Mouse (Mus musculus) G1E (cell line): Measurements from ENCODE around the gene Nebl. TPM values are rescaled to one million over a fixed set of nuclear protein-coding genes. Genes with fewer than 3 reads are reported as not detected.

Source experiments
- ATAC-seq: 2 replicates; pipeline ENCODE4 v1.8.0; 2016; ENCODE audit warnings: mild to moderate bottlenecking; ENCODE audit not compliant: insufficient number of reproducible peaks, poor library complexity, low FRiP score, severe bottlenecking; ENCODE audit errors: extremely low read depth
- DNase-seq: peaks from one replicate; pipeline ENCODE4 v3.0.0; 2012; ENCODE audit warnings: low spot score
- H3K27me3 ChIP-seq: 2 replicates; pipeline ENCODE4 v1.6.1; 2012; ENCODE audit warnings: mild to moderate bottlenecking, low read length, inconsistent platforms; ENCODE audit not compliant: insufficient read depth
- H3K36me3 ChIP-seq: replicated peaks from 2 replicates; pipeline ENCODE3; 2012; ENCODE audit warnings: mild to moderate bottlenecking, inconsistent platforms
- H3K4me1 ChIP-seq: 2 replicates; pipeline ENCODE4 v1.6.1; 2012; ENCODE audit warnings: low read depth, low read length, inconsistent platforms, mixed read lengths; ENCODE audit not compliant: insufficient read depth
- H3K4me3 ChIP-seq: 2 replicates; pipeline ENCODE4 v1.5.1; 2012; ENCODE audit warnings: low read depth, mild to moderate bottlenecking, inconsistent platforms, low read length, moderate library complexity, mixed read lengths
- H3K9me3 ChIP-seq: replicated peaks from 2 replicates; pipeline ENCODE4 v1.6.1; 2012; ENCODE audit warnings: inconsistent platforms
- CTCF ChIP-seq: IDR thresholded peaks from 2 replicates; pipeline ENCODE4 v1.5.1; 2012; ENCODE audit warnings: low read depth, low read length, inconsistent platforms, mixed read lengths
- GATA1 ChIP-seq: IDR thresholded peaks from 2 replicates; pipeline ENCODE4 v1.6.1; 2012; ENCODE audit warnings: borderline replicate concordance, low read length, inconsistent platforms, mixed read lengths
- GATA2 ChIP-seq: IDR thresholded peaks from 2 replicates; pipeline ENCODE4 v1.6.1; 2012; ENCODE audit warnings: low read depth, low read length, inconsistent platforms, borderline replicate concordance
- POLR2AphosphoS5 ChIP-seq: IDR thresholded peaks from 2 replicates; pipeline ENCODE4 v1.6.1; 2012; ENCODE audit warnings: low read depth, low read length, inconsistent platforms; ENCODE audit not compliant: insufficient replicate concordance
- TAL1 ChIP-seq: conservative IDR thresholded peaks from 2 replicates; pipeline ENCODE4 v1.6.1; 2012; ENCODE audit warnings: low read depth, low read length, inconsistent platforms, mixed read lengths
- polyA plus RNA-seq: library from polyadenylated mRNA; stranded (reverse); fragments of >175 nt; gene quantifications from 2 replicates; pipeline ENCODE4 v1.2.3, GENCODE M21; 2012
- total RNA-seq, 2 experiments: library from RNA; stranded (forward) in 1 of 2; stranded (reverse) in 1 of 2; fragments of 200-1000 nt in 1 of 2; fragments of >200 nt in 1 of 2; fragmentation: Nextera tagmentation in 1 of 2; gene quantifications; 2 replicates each; pipeline ENCODE4 v1.2.3; 2014 to 2017

Gene Nebl
- total and polyA plus RNA-seq, 3 experiments: 0.79 to 21.8 (median 6.8) TPM

- no peak overlapping the region for H3K4me3 ChIP-seq
- ATAC-seq: no peak
- H3K4me1 ChIP-seq: no peaks in the 10 kb centered on the region
- no peaks in the 10 kb centered on the region for H3K27me3 ChIP-seq
- no peak for DNase-seq
- no peaks in the 10 kb centered on the region for H3K9me3 ChIP-seq
- H3K36me3 ChIP-seq: no peaks in the 10 kb centered on the region
- TF ChIP-seq TAL1: no peak
- TF ChIP-seq CTCF: no peak
- no peak for TF ChIP-seq GATA1
- TF ChIP-seq GATA2: no peak
- no peak for TF ChIP-seq POLR2AphosphoS5
Observed at GRCm38 (mm10) chr2:17575648-17576047, 155.6 kb downstream of the Nebl start.

- Histone ChIP-seq H3K4me3 (no peak overlapping the region), H3K4me1 (no peaks in the 10 kb centered on the region), H3K9me3 (no peaks in the 10 kb centered on the region), H3K36me3 (no peaks in the 10 kb centered on the region), H3K27me3 (no peaks in the 10 kb centered on the region)
- DNase-seq (no peak), ATAC-seq (no peak)
- TF ChIP-seq TAL1 (no peak), GATA1 (no peak), GATA2 (no peak), CTCF (no peak), POLR2AphosphoS5 (no peak)
Observed at GRCm38 (mm10) chr2:17571716-17572115, 159.5 kb downstream of the Nebl start.

GRCm38 (mm10) chr2:17558889-17559742, 172.1 kb downstream of the Nebl start:
- no peaks in the 10 kb centered on the region for H3K36me3 ChIP-seq
- no peak for TF ChIP-seq GATA2
- no peak for TF ChIP-seq GATA1
- no peak for TF ChIP-seq CTCF
- TF ChIP-seq TAL1: no peak
- TF ChIP-seq POLR2AphosphoS5: no peak
- H3K9me3 ChIP-seq: no peaks in the 10 kb centered on the region
- H3K27me3 ChIP-seq: no peaks in the 10 kb centered on the region
- ATAC-seq (no peak), DNase-seq (no peak)
- H3K4me1 ChIP-seq: no peaks in the 10 kb centered on the region
- H3K4me3 ChIP-seq: no peak overlapping the region

GRCm38 (mm10) chr2:17549895-17550558, 181.2 kb downstream of the Nebl start:
- no peak for DNase-seq
- ATAC-seq: no peak

GRCm38 (mm10) chr2:17546354-17546948, 184.8 kb downstream of the Nebl start:
- no peaks in the 10 kb centered on the region for H3K9me3 ChIP-seq
- no peaks in the 10 kb centered on the region for H3K4me1 ChIP-seq
- ATAC-seq: no peak
- no peak for TF ChIP-seq CTCF
- no peak for TF ChIP-seq TAL1
- TF ChIP-seq GATA2: no peak
- no peak for TF ChIP-seq GATA1
- TF ChIP-seq POLR2AphosphoS5: no peak
- no peak overlapping the region for H3K4me3 ChIP-seq
- DNase-seq: no peak
- H3K36me3 ChIP-seq: no peaks in the 10 kb centered on the region
- peaks cover 5% of the 10 kb centered on the region for H3K27me3 ChIP-seq

More at GRCm38 (mm10) chr2:17549895-17550558, 181.2 kb downstream of the Nebl start:
- TF ChIP-seq POLR2AphosphoS5 (no peak), GATA2 (no peak), TAL1 (no peak), GATA1 (no peak), CTCF (no peak)
- H3K9me3 ChIP-seq: no peaks in the 10 kb centered on the region
- H3K36me3 ChIP-seq: no peaks in the 10 kb centered on the region
- H3K4me1 ChIP-seq: no peaks in the 10 kb centered on the region
- H3K27me3 ChIP-seq: peaks cover 5% of the 10 kb centered on the region
- no peak overlapping the region for H3K4me3 ChIP-seq

GRCm38 (mm10) chr2:17539737-17540136, 191.5 kb downstream of the Nebl start:
- no peak for ATAC-seq

More at GRCm38 (mm10) chr2:17539737-17540136, 191.5 kb downstream of the Nebl start:
- Histone ChIP-seq H3K27me3 (no peaks in the 10 kb centered on the region), H3K9me3 (no peaks in the 10 kb centered on the region), H3K4me1 (no peaks in the 10 kb centered on the region), H3K4me3 (no peak overlapping the region), H3K36me3 (no peaks in the 10 kb centered on the region)
- no peak for DNase-seq
- TF ChIP-seq CTCF (no peak), TAL1 (no peak), GATA1 (no peak), GATA2 (no peak), POLR2AphosphoS5 (no peak)
